Mouse (Mus musculus): ENCODE measurements around the gene Ciapin1. TPM values are rescaled to one million over a fixed set of nuclear protein-coding genes. Genes with fewer than 3 reads are reported as not detected.

Ciapin1 gene
- total RNA-seq (2021) = 100 to 1,000 TPM; 101 to 127 TPM
- long read RNA-seq, experiment 1, full-length matches to known transcripts = 238 of 343 reads
- long read RNA-seq, experiment 1, partial matches to known transcripts = 81 of 343 reads
- long read RNA-seq, experiment 1, other reads (novel, unspliced or antisense) = 24 of 343 reads
- long read RNA-seq, experiment 2, full-length matches to known transcripts = 155 of 216 reads
- long read RNA-seq, experiment 2, partial matches to known transcripts = 39 of 216 reads
- long read RNA-seq, experiment 2, other reads (novel, unspliced or antisense) = 22 of 216 reads

- peak; percentile 95 for DNase-seq
Observed at GRCm38 (mm10) chr8:94837662-94838574, at the start of gene Ciapin1, which contains the start of gene Coq9. Ciapin1 (minus strand) TSS chr8:94838358. Coq9 (plus strand) TSS chr8:94838321.

GRCm38 (mm10) chr8:94880742-94881141 is 42.6 kb upstream of the Ciapin1 start:
- no peak for DNase-seq

- no peak for DNase-seq
Observed at GRCm38 (mm10) chr8:94876820-94877219, 38.7 kb upstream of the Ciapin1 start.

- peak; percentile 99 for DNase-seq
Observed at GRCm38 (mm10) chr8:94876197-94876730, 38.1 kb upstream of the Ciapin1 start, which contains the start of gene Dok4. Dok4 (minus strand) TSS chr8:94876330.

GRCm38 (mm10) chr8:94875871-94876150 is 37.7 kb upstream of the Ciapin1 start:
- no peak for DNase-seq

- DNase-seq = no peak
Observed at GRCm38 (mm10) chr8:94875096-94875870, 37.1 kb upstream of the Ciapin1 start.

GRCm38 (mm10) chr8:94874358-94874757 is 36.2 kb upstream of the Ciapin1 start:
- peak; percentile 82 for DNase-seq

GRCm38 (mm10) chr8:94872576-94872975 is 34.4 kb upstream of the Ciapin1 start:
- no peak for DNase-seq

- no peak for DNase-seq
Observed at GRCm38 (mm10) chr8:94872156-94872555, 34.0 kb upstream of the Ciapin1 start.

GRCm38 (mm10) chr8:94871108-94871894 is 33.1 kb upstream of the Ciapin1 start:
- DNase-seq = peak; percentile 71

- DNase-seq = no peak
Observed at GRCm38 (mm10) chr8:94870474-94871107, 32.4 kb upstream of the Ciapin1 start.

GRCm38 (mm10) chr8:94870003-94870402 is 31.8 kb upstream of the Ciapin1 start:
- DNase-seq = no peak

- no peak for DNase-seq
Observed at GRCm38 (mm10) chr8:94869146-94869545, 31.0 kb upstream of the Ciapin1 start.

- DNase-seq = no peak
Observed at GRCm38 (mm10) chr8:94866921-94867320, 28.8 kb upstream of the Ciapin1 start.

GRCm38 (mm10) chr8:94865292-94865691 is 27.1 kb upstream of the Ciapin1 start:
- DNase-seq = peak; percentile 70

- DNase-seq = no peak
Observed at GRCm38 (mm10) chr8:94863897-94864673, 25.9 kb upstream of the Ciapin1 start.

- DNase-seq = no peak
Observed at GRCm38 (mm10) chr8:94862487-94863220, 24.5 kb upstream of the Ciapin1 start.

- peak; percentile 81 for DNase-seq
Observed at GRCm38 (mm10) chr8:94861352-94861910, 23.3 kb upstream of the Ciapin1 start.
